Mouse (Mus musculus): ENCODE data around the gene Actn1. TPM values are rescaled to one million over a fixed set of nuclear protein-coding genes. Genes with fewer than 3 reads are reported as not detected.

Actn1 gene
- polyA plus RNA-seq, 1 experiment from 2014 or later: 28.7 TPM

DNA sequence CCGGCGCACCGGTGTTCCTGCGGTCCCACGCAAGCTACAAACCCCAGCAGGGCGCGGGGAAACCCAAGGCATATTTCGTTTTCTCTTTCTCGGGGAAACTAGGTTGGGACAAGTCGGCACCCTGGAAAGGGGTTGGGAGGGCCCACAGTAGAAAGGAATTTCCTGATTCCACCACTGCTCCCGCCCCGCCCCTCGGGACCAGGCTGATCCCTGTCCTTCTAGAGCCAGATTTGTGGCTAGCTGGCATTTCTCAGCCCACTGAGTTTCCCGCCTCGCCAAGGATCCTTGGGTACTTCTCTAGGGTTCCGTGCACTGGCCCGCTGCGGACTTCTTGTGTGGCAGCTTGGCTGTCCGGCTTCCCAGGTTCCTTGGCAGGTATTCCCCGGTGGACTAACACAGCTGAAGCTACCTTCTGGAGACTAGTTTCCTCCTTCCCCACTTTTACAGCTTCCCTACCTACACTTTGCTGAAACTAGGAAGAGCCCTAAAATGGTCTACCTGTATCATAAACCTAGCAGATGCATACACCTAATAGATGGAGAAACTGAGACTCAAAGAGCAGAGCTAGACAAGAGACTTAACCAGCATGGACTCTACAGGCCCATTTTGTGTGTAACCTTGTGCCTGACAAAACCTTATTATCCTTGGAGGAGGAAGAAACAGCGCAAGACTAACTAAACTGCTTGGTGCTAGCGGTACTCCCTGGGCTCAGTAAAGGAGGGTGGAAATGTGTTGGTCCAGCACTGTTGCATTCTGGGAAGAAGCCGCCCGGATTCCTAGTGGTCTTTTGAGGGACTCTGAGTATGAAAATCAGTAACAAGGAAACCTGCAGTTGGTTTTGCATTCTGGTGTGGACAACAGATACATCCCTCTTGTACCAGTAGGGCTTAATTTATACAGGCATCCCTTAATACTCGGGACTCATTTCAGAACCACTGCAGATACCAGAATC lies 849 bp upstream of the Actn1 start:
- peak overlapping the region; percentile 83 for H3K9ac ChIP-seq (ENCODE audit: low read depth, low read length)
- no peaks in the 10 kb centered on the region for H3K27me3 ChIP-seq (replicated peaks; ENCODE audit: control insufficient read depth, insufficient read depth, low read length)
- peak; percentile 45 for ATAC-seq
- H3K36me3 ChIP-seq (ENCODE audit: control insufficient read depth, insufficient read depth): no peaks in the 10 kb centered on the region
- H3K4me3 ChIP-seq (ENCODE audit: low read depth, low read length): peak overlapping the region; percentile 88
- peak overlapping the region; percentile 89 for H3K27ac ChIP-seq (ENCODE audit: low read depth, low read length)
- H3K4me1 ChIP-seq (replicated peaks; ENCODE audit: control insufficient read depth, insufficient read depth, low read length): peaks cover 6% of the 10 kb centered on the region; the same call in 1 of the 2 replicates
- TF ChIP-seq CTCF (IDR thresholded peaks at IDR 0.05; ENCODE audit: low read depth): no peak
- 14% methylated on average over 25 of the region's 25 CpGs for WGBS
- peak overlapping the region; percentile 87 for H3K4me2 ChIP-seq (replicated peaks; ENCODE audit: low read depth)
- no peaks in the 10 kb centered on the region for H3K9me3 ChIP-seq (ENCODE audit: control insufficient read depth)

- Histone ChIP-seq H3K27ac (ENCODE audit: low read depth, low read length) (peak overlapping the region; percentile 89), H3K36me3 (ENCODE audit: control insufficient read depth, insufficient read depth) (0 out of 2 replicates have a peak, but pooled peaks cover 5% of the 10 kb centered on the region), H3K4me3 (ENCODE audit: low read depth, low read length) (peak overlapping the region; percentile 88), H3K9ac (ENCODE audit: low read depth, low read length) (peak overlapping the region; percentile 83), H3K4me2 (replicated peaks; ENCODE audit: low read depth) (peak overlapping the region; percentile 87), H3K4me1 (replicated peaks; ENCODE audit: control insufficient read depth, insufficient read depth, low read length) (peaks cover 6% of the 10 kb centered on the region; the same call in 1 of the 2 replicates), H3K27me3 (replicated peaks; ENCODE audit: control insufficient read depth, insufficient read depth, low read length) (no peaks in the 10 kb centered on the region), H3K9me3 (ENCODE audit: control insufficient read depth) (no peaks in the 10 kb centered on the region)
- peak; percentile 60 for TF ChIP-seq CTCF (IDR thresholded peaks at IDR 0.05; ENCODE audit: low read depth)
- under 1% methylated on average over 64 of the region's 64 CpGs for WGBS
- ATAC-seq: peak; percentile 57
These were observed 735 bp downstream of the Actn1 start for GRCm38 (mm10) chr12:80259216-80260055.

DNA sequence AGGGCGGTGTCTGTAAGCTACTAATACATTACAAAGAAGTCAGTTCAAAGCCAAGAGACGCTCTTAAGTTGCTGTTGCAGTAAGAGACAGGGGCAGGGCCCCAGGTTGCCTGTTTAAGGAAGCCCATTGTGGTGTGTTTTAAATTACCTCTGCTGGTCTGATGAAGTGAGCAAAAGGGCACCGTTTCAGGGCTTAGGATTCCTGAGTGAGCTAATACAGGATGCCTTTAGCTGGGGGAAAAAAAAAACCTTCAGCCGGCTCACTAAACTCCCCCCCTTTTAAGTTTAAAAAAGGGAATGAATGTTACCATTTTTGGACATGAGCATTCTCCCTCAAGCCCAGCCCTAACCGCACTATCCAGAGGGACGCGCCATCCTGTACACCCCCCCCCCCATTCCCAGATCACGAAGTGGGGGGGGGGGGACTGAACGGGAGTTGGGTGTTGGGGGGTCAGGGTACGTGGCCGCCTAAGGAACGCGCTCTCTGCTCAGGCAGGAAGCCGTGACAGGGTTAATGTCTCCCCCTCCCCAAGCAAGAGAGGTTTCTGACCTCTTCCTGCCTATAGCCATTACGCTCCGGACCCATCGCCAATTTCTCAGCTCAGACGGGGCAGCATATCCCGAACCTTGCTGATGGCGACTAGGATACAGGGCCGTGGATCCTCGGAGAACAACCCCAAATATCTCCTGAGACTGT lies 1.5 kb downstream of the Actn1 start:
- H3K27ac ChIP-seq (ENCODE audit: low read depth, low read length): peak overlapping the region; percentile 89
- H3K4me1 ChIP-seq (replicated peaks; ENCODE audit: control insufficient read depth, insufficient read depth, low read length): peaks cover 6% of the 10 kb centered on the region; the same call in 1 of the 2 replicates
- peak overlapping the region; percentile 83 for H3K9ac ChIP-seq (ENCODE audit: low read depth, low read length)
- no peaks in the 10 kb centered on the region for H3K27me3 ChIP-seq (replicated peaks; ENCODE audit: control insufficient read depth, insufficient read depth, low read length)
- H3K4me2 ChIP-seq (replicated peaks; ENCODE audit: low read depth): peak overlapping the region; percentile 87
- ATAC-seq: no peak
- peak overlapping the region; percentile 88 for H3K4me3 ChIP-seq (ENCODE audit: low read depth, low read length)
- no peak for TF ChIP-seq CTCF (IDR thresholded peaks at IDR 0.05; ENCODE audit: low read depth)
- H3K36me3 ChIP-seq (ENCODE audit: control insufficient read depth, insufficient read depth): 0 out of 2 replicates have a peak, but pooled peaks cover 5% of the 10 kb centered on the region
- 3% methylated on average over 22 of the region's 22 CpGs for WGBS
- H3K9me3 ChIP-seq (ENCODE audit: control insufficient read depth): no peaks in the 10 kb centered on the region

GRCm38 (mm10) chr12:80251978-80252377 lies 8.2 kb downstream of the Actn1 start:
- no peak overlapping the region; the same call in 1 of the 2 replicates for H3K4me2 ChIP-seq (replicated peaks; ENCODE audit: low read depth)
- ATAC-seq: no peak
- H3K36me3 ChIP-seq (ENCODE audit: control insufficient read depth, insufficient read depth): 0 out of 2 replicates have a peak, but pooled peaks cover 5% of the 10 kb centered on the region
- no peaks in the 10 kb centered on the region for H3K27me3 ChIP-seq (replicated peaks; ENCODE audit: control insufficient read depth, insufficient read depth, low read length)
- 50% methylated on average over 2 of the region's 2 CpGs for WGBS
- peaks cover 22% of the 10 kb centered on the region for H3K4me1 ChIP-seq (replicated peaks; ENCODE audit: control insufficient read depth, insufficient read depth, low read length)
- no peak overlapping the region for H3K9ac ChIP-seq (ENCODE audit: low read depth, low read length)
- TF ChIP-seq CTCF (IDR thresholded peaks at IDR 0.05; ENCODE audit: low read depth): no peak
- H3K4me3 ChIP-seq (ENCODE audit: low read depth, low read length): no peak overlapping the region
- no peaks in the 10 kb centered on the region for H3K9me3 ChIP-seq (ENCODE audit: control insufficient read depth)
- no peak overlapping the region for H3K27ac ChIP-seq (ENCODE audit: low read depth, low read length)

DNA sequence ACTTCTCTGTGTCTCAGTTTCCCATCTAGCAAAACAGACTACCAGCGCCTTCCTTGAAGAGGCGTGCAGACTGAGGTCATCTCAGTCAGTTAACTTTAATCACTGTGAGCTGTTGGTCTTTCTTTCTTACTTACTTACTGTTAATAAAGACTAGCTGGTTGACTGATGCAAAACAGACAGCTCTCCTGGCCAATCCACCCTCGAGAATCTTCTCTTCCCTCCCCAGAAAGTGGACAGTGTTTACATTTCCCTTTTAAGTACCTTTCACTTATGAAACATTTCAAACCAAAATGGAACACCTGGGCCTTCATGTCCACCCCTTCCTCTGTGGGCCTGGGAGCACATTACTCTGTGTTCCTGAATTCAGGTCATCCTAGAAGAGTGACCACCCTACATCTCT lies 8.6 kb downstream of the Actn1 start:
- no peak overlapping the region for H3K4me2 ChIP-seq (replicated peaks; ENCODE audit: low read depth)
- no peak overlapping the region for H3K27ac ChIP-seq (ENCODE audit: low read depth, low read length)
- 0 out of 2 replicates have a peak, but pooled peaks cover 5% of the 10 kb centered on the region for H3K36me3 ChIP-seq (ENCODE audit: control insufficient read depth, insufficient read depth)
- H3K4me3 ChIP-seq (ENCODE audit: low read depth, low read length): no peak overlapping the region
- ATAC-seq: no peak
- no peaks in the 10 kb centered on the region for H3K9me3 ChIP-seq (ENCODE audit: control insufficient read depth)
- no peaks in the 10 kb centered on the region for H3K27me3 ChIP-seq (replicated peaks; ENCODE audit: control insufficient read depth, insufficient read depth, low read length)
- H3K4me1 ChIP-seq (replicated peaks; ENCODE audit: control insufficient read depth, insufficient read depth, low read length): peaks cover 22% of the 10 kb centered on the region
- 43% methylated on average over 3 of the region's 3 CpGs for WGBS
- no peak for TF ChIP-seq CTCF (IDR thresholded peaks at IDR 0.05; ENCODE audit: low read depth)
- H3K9ac ChIP-seq (ENCODE audit: low read depth, low read length): no peak overlapping the region
